Mouse (Mus musculus) kidney, postnatal 4 days (tissue): ENCODE data around the gene Bmpr1a.
"Not testable (repeated sequence)": the region's sequence is repeated elsewhere in the genome, so short reads cannot be mapped to it uniquely, and the experiment has no call there.

ENCODE experiments used
- DNase-seq, 2 experiments: peaks; one replicate each; pipeline ENCODE4 v3.0.0; 2021; ENCODE audit warnings: mixed read lengths in 2 of 2

Bmpr1a gene

DNA sequence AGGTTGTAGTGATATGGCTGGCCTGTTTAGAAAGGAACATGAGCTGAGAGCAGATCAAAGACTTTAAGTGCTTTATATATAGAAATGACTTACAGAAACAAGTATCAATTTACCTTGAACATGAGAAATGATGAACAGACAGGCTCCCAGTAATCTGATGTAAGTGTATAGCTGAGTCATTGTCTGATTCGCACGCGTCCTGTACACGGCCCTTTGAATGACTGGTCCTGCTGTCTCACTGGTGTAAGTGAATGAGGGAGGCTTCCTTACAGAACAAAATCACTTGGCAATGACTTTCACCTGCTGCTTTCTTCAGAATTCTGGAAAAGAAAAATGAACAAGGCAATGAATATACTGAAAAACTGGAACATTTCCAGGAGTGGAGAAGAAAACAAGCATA is 55.5 kb downstream of the Bmpr1a start:
- DNase-seq, result no peak

DNA sequence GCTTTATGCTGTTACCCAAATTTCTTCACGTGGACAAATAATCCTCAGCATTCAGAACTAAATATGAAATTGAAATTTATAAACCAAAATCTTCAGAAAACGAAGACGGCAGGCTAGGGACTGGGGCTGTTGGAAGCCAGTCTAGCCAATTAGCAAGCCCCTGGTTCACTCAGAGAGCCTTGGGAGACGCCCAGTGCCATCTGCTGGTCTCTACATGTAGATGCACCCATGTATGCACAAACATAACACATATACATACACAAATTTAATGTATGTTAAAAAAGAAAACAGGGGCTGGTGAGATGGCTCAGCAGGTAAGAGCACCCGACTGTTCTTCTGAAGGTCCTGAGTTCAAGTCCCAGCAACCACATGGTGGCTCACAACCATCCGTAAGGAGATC is 56.5 kb downstream of the Bmpr1a start:
- DNase-seq, result no peak

DNA sequence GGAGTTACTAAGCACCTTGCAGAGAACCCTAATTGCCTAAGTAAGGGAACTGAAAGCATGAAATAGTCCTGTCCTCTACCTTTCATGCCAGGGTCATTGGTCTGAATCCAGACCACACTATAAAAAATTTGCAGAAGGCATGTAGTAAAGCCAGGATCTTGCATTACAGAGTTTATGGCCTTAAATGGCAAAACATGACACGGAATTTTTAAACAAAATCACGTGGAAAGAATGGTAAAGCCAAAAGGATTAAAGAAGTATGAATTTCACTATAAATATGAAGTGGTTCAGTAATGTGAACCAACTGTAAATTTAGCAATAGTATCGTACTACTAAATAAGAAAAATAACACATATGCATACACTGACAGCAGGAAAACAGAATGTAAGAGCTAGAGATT is 57.8 kb downstream of the Bmpr1a start:
- no peak for DNase-seq

DNA sequence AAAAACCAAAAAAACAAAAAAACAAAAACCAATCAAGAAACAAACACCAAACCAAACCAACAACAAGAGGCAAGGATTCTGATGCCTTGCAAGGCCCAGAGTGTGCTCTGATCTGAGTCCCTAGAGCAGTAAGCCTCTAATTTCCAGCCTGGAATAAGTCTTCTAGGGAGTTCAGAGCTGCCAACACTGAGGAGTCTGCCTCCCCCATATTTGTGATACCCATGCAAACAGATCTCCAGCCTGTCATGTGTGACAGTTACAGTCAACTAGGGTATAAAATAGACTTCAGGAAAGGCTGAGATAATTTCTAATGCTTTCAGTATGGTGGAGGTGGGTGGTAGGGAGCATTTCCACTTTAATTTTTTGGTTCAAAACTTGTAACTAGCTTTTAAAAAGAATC is 58.2 kb downstream of the Bmpr1a start:
- DNase-seq, result peak in 1 of 2 experiments; percentile 15

DNA sequence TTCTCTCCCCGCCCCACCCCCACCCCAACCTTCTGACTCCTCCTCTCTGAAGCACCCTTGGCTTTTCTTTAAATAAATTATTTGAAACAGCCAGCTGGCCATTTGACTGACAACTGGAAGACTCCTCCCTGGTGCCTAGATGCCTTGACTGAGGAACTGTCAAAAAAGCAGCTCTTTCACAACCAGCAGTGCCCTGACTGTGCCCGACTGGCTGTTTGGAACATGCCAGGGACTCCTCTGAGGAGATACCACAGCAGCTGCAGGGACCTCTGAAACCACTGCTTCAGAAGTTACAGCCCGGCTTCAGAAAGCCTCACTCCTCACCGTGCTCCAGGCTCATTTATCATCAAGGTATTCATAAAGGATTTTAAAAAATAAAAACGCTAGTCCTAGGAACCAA is 58.8 kb downstream of the Bmpr1a start:
- DNase-seq, result no peak

DNA sequence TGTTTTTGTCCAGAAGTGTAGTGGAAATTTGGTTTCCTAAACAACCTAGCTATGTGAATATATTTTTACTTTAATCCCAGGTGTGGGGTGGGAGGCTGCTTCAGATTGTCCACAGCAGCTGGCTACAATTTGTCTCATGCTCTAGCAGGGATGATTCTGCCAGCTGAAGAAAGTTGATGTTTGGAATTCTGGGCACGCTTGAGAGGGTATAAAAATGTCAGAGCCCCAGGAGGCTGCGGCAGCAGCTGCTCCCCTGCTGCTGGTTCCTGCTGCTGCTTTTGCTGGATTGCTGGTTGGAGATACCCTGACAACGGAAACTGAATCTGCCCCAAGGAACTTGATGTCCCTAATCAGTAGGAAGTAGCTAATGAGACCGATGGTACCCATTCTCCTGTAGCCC is 60.6 kb downstream of the Bmpr1a start:
- no peak for DNase-seq

DNA sequence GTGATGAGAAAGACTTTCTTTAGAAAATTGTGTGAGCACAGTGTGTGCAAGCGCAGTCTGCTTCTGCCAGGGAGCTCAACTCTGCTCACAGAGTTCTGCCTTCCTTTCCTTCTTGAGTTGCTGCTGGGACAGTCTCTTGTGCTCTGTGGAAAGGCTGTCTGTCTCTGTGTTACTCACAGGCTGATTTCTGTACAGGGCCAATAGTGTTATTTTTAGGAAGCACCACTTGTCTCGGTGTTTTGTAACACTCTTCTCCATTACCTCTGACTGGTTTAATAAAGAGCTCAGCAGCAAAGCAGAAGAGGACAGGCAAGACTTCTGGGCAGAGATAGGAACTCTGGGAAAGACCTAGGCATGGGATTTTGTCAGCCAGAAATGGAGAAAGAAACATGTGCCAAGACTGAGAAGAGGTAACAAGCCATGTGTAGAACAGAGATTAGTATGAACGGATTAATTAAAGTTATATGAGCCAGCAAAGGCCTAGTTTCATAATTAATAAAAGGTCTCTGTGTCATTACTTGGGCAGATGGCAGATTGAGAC is 62.5 kb downstream of the Bmpr1a start:
- DNase-seq, result no peak

DNA sequence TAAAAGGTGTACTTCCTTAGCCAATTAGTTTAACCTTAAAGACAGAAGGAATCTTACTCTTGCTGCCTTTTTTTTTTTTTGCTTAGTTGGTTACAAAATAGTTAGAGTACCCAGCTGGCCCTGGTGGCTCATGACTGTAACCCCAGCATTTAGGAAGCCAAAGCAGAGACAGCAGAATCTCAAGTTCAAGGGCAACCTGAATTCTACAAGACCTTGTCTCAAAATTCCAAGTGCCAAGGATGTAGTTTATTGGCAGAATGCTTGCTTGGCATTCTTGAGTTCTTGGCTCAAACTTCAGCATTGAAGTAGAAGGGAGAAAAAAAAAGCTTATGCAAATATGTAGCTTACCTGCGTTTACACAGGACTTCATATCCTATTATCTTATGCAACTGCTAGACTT is 74.1 kb downstream of the Bmpr1a start:
- no peak for DNase-seq

DNA sequence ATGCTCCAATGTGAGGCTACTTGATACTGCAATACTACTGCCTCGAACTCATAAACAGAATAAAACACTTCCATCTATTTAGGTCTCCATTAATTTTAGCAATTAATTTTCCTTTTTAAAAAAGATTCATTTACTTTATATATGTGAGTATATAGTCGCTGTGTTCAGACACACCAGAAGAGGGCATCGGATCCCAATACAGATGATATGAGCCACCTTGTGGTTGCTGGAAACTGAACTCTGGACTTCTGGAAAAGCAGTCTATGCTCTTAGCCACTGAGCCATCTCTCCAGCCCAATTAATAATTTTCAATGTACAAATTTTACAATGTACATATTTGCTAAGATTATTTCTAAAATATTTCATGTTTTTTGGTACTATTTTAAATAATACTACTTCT is 74.9 kb downstream of the Bmpr1a start:
- no peak for DNase-seq

DNA sequence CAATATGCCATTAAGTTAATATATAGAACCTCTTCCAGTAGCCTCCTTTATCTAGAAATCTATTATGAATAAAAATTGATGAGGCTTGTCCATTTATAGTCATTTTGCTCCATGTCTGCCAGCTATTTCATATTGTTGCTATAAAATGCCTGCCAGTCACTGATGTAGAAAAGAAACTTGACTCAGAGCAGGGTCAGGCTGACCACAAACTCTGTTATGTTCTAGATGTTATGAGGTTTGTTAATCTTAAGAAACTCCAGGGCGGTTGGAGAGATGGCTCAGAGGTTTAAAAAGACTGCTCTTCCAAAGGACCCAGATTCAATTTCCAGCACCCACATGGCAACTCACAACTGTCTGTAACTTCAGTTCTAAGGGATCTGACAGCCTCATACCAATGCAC is 82.1 kb downstream of the Bmpr1a start:
- DNase-seq, result no peak

DNA sequence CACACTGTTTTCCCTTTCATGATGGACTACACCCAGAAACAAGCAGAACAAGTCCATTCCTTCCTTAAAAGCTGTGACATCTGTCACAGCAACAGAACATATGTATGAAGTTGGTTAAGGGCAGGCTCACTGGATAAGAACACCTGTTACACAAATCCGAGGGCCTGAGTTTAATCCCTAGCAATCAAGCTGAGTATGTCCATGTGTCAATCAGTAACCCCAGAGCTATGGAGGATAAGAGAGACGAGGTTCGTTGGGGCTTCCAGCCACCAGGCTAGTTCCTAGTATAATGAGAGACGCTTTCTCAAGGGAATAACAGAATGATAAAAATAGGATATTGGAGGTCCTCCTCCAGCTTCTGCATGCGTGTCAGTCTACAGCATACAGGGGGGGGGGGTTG is 85.6 kb downstream of the Bmpr1a start:
- no peak for DNase-seq

DNA sequence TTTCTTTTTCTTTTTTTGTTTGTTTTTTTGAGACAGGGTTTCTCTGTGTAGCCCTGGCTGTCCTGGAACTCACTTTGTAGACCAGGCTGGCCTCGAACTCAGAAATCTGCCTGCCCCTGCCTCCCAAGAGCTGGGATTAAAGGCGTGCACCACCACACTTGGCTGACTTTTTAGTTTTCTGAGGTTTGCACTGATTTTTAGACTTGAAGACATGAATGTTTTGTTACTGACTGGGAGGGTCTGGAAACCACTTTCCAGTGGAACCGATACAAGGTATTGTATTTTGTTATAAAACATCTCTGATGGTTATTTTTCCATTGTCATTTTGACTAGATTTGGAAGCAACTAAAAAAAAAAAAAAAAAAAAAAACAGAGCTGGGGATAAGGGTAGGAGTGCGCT is 86.2 kb downstream of the Bmpr1a start:
- not testable (repeated sequence) for DNase-seq

DNA sequence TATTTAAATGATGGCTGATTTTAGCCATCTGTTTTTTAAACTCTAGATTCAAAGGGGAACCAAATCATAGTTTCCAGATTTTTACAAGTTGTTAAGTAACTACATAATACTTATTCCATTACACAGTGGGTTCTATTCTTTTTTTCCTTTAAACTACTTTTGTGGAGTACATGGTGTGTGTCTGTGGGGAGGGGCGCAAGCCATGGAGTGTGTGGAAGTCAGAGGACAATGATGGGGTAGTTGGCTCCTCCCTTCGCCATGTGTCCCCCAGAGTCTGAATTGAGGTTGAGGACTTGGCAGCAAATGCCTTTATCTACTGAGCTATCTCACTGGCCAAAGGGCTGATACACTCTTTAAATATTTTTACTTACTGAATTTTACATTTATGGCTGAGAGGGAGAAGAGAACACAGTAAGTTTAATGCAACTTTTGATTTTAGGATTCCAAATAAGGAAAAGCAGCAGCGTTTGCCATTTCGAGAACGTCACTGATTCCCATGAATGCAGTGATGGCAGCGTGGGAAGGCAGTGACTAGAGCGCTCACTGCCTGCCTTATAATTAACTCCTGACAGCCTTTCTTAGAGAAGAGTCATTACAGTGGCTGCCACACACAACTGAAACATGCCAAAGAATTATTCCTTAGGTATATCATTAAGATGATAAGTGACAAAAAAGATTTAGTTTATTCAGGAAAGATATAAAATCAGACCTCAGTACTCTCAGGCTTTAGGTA is 90.8 kb downstream of the Bmpr1a start:
- no peak for DNase-seq

DNA sequence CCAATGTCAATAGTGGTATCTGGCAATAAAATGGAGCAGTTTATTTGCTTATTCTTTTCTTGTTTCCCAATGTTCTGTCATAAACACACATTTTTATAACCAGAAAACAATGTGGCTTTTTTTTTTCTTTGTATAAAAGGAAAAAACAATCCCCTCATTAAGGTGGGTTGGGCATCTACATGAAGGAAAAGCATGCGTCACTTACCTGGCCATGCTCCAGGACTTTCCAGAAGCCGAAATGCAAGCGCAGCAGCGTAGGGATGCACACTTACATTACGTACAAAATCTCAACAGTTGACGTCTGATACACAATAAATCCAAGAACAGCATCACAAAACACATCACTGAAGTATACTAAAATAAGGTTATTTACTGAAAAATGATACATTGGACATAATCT is 92.4 kb downstream of the Bmpr1a start:
- no peak for DNase-seq

DNA sequence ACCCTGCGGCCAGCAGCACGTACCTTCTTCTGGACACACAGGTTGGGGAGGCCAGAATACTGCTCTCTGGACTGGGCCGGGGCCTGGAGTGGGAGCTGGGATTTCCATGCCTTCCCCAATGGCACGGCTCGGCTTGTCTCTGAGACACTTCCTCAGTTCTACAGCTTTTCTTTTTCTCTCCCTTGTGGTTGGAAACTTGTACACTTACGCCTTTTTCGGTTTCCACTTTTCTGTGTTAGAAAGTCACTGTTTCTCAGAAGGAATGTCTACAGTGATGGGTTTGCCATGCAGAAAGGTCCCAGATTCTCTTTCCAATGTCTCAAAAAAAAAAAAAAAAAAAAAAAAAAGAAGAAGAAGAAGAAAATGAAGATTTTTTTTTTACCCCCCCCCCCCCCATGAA is 99.7 kb downstream of the Bmpr1a start:
- no peak for DNase-seq

DNA sequence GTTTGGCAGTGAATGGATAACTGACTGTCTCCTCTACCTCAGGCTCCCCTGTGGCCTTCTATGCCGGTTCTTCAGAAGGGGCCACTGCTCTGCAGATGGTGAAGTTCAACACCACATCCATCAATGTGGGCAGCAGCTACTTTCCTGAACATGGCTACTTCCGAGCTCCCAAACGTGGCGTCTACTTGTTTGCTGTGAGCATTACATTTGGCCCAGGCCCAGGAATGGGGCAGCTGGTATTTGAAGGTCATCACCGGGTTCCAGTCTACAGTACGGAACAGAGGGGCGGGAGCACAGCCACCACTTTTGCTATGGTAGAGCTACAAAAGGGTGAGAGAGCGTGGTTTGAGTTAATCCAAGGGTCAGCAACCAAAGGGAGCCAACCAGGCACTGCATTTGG is 100.3 kb downstream of the Bmpr1a start:
- peak in 1 of 2 experiments; percentile 7 for DNase-seq

DNA sequence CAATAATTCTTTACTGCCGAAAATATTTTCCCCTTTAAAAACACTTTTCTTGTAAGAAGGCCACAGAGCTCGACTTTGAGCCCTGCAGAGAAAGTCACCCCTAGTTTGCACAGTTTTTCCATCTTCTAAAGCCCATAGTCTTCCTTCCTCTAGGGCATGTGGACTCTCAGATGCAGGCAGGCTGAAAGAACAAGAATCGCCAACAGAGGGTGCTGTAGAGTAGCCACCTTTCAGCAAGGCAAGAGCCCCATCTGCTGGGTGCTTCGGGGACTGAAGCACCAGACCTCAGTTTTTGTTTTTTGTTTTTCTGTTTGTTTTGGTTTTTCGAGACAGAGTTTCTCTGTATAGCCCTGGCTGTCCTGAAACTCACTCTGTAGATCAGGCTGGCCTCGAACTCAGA is 102.0 kb downstream of the Bmpr1a start:
- peak; percentile 87 to 88 for DNase-seq

DNA sequence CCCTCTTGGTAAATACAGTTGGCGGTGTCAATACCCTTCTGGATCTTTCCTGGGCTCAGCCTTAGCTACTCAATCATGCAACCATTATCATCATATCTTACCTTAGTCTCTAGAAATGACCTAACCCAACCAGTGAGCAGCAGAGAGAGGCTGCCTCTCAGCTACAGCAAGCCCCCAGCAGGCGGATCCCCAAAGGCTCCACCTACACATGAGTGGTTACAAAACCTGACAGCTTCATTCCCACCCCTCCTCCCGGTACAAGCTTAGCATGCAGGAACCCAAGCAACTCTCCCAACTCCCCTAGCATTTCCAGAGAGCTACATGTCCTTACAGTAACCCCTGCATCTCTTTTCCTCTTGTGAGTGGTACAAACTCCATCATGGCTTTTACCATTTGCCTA is 103.1 kb downstream of the Bmpr1a start:
- no peak for DNase-seq

DNA sequence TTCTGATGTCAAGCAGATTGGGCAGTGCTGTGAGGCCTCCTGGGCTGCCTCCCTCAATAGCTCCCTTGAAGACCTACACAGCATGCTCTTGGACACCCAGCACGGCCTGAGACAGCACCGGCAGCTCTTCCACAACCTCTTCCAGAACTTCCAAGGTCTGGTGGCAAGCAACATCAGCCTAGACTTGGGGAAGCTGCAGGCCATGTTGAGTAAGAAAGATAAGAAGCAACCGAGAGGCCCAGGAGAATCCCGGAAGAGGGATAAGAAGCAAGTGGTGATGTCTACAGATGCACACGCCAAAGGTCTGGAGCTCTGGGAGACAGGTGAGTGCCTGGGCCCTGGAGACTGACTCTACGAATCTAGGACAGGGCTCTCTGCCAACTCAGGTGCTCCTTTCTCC is 103.8 kb downstream of the Bmpr1a start:
- no peak for DNase-seq

DNA sequence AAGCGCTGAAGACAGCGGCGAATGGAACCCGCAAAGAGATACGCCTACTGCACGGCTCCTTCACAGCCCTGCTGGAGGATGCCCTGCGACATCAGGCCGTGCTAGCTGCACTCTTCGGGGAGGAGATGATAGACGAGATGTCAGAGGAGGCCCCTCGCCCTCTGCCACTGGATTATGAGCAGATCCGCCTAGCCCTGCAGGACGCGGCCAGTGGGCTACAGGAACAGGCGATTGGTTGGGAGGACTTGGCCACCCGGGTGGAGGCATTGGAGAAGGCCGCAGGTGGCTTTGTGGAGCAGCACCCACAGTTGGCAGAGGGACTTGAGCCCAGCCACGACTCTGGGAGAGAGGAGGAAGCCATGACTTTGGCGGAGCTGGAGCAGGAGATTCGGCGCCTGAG is 104.2 kb downstream of the Bmpr1a start:
- no peak for DNase-seq

DNA sequence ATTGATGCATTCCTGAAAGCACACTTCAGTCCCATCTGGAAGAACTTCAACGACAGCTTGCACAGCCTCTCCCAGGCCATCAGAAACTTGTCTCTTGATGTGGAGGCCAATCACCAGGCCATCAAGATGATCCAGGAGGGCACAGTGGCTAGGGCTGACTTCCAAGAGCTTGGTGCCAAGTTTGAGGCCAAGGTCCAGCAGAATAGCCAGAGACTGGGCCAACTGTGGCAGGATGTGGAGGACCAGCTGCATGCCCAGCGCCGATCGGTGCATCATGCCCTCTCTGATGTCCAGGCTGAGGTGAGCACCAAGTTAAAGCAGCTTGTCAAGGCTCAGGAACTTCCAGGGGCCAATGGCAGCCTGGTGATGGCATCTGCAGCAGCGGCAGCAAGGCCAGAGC is 105.3 kb downstream of the Bmpr1a start:
- no peak for DNase-seq

DNA sequence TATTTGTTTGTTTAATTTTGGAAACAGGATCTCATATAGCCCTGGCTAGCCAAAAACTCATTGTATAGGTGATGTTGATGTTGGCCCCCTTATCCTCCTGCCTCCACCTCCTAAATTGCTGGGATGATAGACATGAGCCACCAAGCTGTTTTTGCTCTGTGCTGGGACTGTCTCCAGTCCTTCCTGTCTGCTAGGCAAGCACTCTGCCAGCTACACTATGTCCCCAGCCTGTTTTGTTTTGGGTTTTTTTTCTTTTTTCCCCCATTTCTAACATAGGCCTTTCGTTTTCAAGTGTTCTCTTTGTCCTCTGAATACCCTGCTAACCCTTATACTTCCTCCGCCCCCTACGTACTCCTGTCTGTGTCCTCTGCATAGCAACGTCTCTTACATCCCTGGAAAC is 109.8 kb downstream of the Bmpr1a start:
- no peak for DNase-seq

DNA sequence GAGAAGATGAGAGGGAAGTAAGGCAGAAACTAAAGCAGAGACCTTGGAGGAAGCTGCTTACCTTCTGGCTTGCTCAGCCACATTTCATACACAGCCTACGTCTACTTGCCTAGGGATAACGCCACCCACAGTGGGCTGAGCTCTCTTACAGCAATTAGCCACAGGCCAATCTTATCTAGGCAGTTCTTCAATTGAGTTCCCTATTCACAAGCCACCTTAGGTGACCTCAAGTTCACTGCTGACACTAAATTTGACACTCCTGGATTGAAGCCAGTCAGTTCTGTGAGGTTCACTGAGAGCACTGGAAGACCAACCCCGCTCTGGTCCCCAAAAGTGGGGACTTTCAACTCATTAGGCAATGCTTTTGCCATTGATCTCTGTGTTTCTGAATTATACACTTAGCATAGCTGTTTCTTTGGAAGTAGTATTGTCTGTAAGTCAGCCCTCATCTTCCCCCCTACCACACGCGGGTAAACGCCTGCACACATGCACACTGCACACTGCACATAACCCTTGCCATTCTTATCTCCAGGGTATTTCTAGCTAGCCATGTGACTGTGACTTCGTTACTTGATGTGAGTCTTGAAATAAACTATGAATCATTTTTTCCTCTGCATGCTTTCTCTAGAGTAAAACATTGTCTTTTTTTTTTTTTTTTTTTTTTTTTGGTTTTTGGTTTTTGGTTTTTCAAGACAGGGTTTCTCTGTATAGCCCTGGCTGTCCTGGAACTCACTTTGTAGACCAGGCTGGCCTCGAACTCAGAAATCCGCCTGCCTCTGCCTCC is 120.0 kb downstream of the Bmpr1a start:
- DNase-seq, result no peak
